ENCODE assay signal across 9 mouse cellular contexts in the genomic region with DNA sequence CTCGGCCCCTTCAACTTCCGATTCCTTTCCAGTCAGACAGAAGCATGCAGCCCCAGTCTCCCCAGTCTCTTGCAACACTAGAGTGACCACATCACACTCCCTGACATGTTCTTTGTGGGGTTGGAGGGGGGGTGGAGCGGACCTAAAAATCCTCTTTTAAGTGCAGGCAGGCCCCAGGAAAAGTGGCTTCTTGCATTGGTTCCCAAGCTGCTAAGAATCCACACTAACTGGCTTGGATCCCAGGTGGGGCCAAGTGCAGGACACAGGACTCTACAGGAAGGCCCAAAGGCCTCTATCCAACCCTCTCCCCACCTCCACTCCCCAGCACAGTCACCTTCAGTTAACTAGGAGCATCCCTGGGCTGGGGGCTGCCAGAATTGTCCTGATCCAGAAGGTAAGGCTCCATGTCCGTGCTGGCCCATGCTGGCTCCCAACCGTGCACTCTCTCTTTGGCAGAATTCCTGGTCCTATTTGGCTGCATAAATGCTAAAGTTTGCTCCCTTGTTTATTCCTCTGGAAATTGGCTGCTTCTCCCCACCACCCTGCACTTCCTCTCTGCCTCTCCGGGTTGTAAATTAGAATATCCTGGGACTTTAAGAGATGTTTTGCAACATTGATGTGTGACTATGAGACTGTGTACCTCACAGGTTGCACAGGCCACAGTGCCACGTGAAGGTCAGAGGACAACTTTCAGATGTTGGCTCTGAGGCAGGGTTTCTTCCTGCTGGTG. TPM values are rescaled to one million over a fixed set of nuclear protein-coding genes. Genes with fewer than 3 reads are reported as not detected.
A peak's percentile ranks its signal among the peaks of the same experiment; 100 is the strongest.
DNase-seq lines count a peak whose midpoint lies in the region; ATAC-seq lines count a peak whose summit lies in the region.
"Had no signal": no experiment of that assay in that cellular context is flagged by ENCODE, and none has a peak within 500 bp of the region (broad histone marks: within the 10 kb centered on the region; RNA-seq: fewer than 3 reads in every experiment).

No protein-coding gene starts in this region.

- H3K9me3 ChIP-seq in limb, embryonic 15.5 days: no peaks in the 10 kb centered on the region
- no peaks in the 10 kb centered on the region for H3K9me3 ChIP-seq in limb, embryonic 10.5 days (replicated peaks)
- no peaks in the 10 kb centered on the region for H3K9me3 ChIP-seq in lung, embryonic 16.5 days (ENCODE audit: control insufficient read depth, low read length)
- H3K9me3 ChIP-seq: heart, embryonic 13.5 days had no signal

- peak overlapping the region; percentile 55 for H3K27ac ChIP-seq in limb, embryonic 15.5 days
- no peak overlapping the region for H3K27ac ChIP-seq in limb, embryonic 10.5 days
- H3K27ac ChIP-seq in lung, embryonic 16.5 days (ENCODE audit: low read length): peak overlapping the region; percentile 66
- H3K27ac ChIP-seq: heart, embryonic 13.5 days had no signal

- peaks cover 18% of the 10 kb centered on the region for H3K36me3 ChIP-seq in limb, embryonic 15.5 days
- H3K36me3 ChIP-seq in limb, embryonic 10.5 days: peaks cover 20% of the 10 kb centered on the region
- H3K36me3 ChIP-seq in lung, embryonic 16.5 days (ENCODE audit: control insufficient read depth, insufficient read depth, low read length): peaks cover 2% of the 10 kb centered on the region

- WGBS in limb, embryonic 15.5 days: 57% methylated on average over 7 of the region's 7 CpGs
- WGBS in limb, embryonic 10.5 days: 89% methylated on average over 7 of the region's 7 CpGs
- 52% methylated on average over 7 of the region's 7 CpGs for WGBS in lung, embryonic 16.5 days

- DNase-seq in limb, embryonic 10.5 days (ENCODE audit: low spot score): no peak
- DNase-seq in cerebellum, postnatal 25 days: peak; percentile 49 to 53
- DNase-seq in heart, postnatal 4 days: peak; percentile 24
- no peak for DNase-seq in right cerebral cortex, postnatal 36 days (ENCODE audit: low spot score in 2 of 2)
- DNase-seq in layer of hippocampus, adult 9-10 months (ENCODE audit: low spot score): no peak

- H3K4me3 ChIP-seq in limb, embryonic 15.5 days: no peak overlapping the region
- no peak overlapping the region for H3K4me3 ChIP-seq in limb, embryonic 10.5 days
- H3K4me3 ChIP-seq in lung, embryonic 16.5 days (ENCODE audit: low read length): no peak overlapping the region
- H3K4me3 ChIP-seq: heart, embryonic 13.5 days had no signal

- no peak overlapping the region for H3K4me2 ChIP-seq in limb, embryonic 15.5 days
- H3K4me2 ChIP-seq in lung, embryonic 16.5 days (ENCODE audit: low read depth, low read length): no peak overlapping the region
- H3K4me2 ChIP-seq: heart, embryonic 13.5 days had no signal

- no peak for ATAC-seq in limb, embryonic 15.5 days (ENCODE audit: insufficient number of reproducible peaks, low FRiP score, low TSS enrichment, low read depth)
- ATAC-seq in lung, embryonic 16.5 days (ENCODE audit: low read depth): peak; percentile 71
- no peak for ATAC-seq in CD4-positive, CD25-positive, alpha-beta regulatory T cell, adult 4 months

- no peak overlapping the region for H3K9ac ChIP-seq in limb, embryonic 15.5 days
- no peak overlapping the region for H3K9ac ChIP-seq in lung, embryonic 16.5 days (ENCODE audit: low read length)
- H3K9ac ChIP-seq: heart, embryonic 13.5 days had no signal

- H3K27me3 ChIP-seq in limb, embryonic 15.5 days: no peaks in the 10 kb centered on the region
- no peaks in the 10 kb centered on the region for H3K27me3 ChIP-seq in limb, embryonic 10.5 days (ENCODE audit: low read depth, poor library complexity, severe bottlenecking)
- no peaks in the 10 kb centered on the region for H3K27me3 ChIP-seq in lung, embryonic 16.5 days (ENCODE audit: control insufficient read depth, insufficient read depth, low read depth, low read length)
- H3K27me3 ChIP-seq: heart, embryonic 13.5 days had no signal

- H3K4me1 ChIP-seq in limb, embryonic 15.5 days: 0 out of 2 replicates have a peak, but pooled peaks cover 7% of the 10 kb centered on the region
- no peaks in the 10 kb centered on the region for H3K4me1 ChIP-seq in limb, embryonic 10.5 days
- peaks cover 4% of the 10 kb centered on the region for H3K4me1 ChIP-seq in lung, embryonic 16.5 days (replicated peaks; ENCODE audit: control insufficient read depth, insufficient read depth, low read length)

RNA-seq across cellular contexts. Expression of a gene that starts 20.5 kb away (rescaled TPM):
- polyA plus RNA-seq in limb, embryonic 15.5 days (2015; fragmentation: Nextera tagmentation; extraction: Ambion mirVana): 48.5 and 49.4 TPM in 2 replicates
- 40.2 and 52.6 TPM in 2 replicates for polyA plus RNA-seq in limb, embryonic 10.5 days (2016; fragmentation: Nextera tagmentation; extraction: Ambion mirVana)
- 100 to 1,000 TPM; 174 to 180 TPM for total RNA-seq in heart, postnatal 4 days (2021)
- 30.0 and 31.8 TPM in 2 replicates for polyA plus RNA-seq in lung, embryonic 16.5 days (2015; fragmentation: Nextera tagmentation; extraction: Ambion mirVana)
- 10 to 100 TPM; 27.0 to 41.6 TPM for polyA plus RNA-seq in CD4-positive, CD25-positive, alpha-beta regulatory T cell, adult 4 months (2017; shearing (Covaris generic))

RNA-seq across cellular contexts. Expression of a gene that starts 30.3 kb away (rescaled TPM):
- polyA plus RNA-seq in limb, embryonic 15.5 days (2015; fragmentation: Nextera tagmentation; extraction: Ambion mirVana): 43.9 and 46.4 TPM in 2 replicates
- polyA plus RNA-seq in limb, embryonic 10.5 days (2016; fragmentation: Nextera tagmentation; extraction: Ambion mirVana): 38.8 and 45.7 TPM in 2 replicates
- 10 to 100 TPM; 26.8 to 32.0 TPM for total RNA-seq in heart, postnatal 4 days (2021)
- 32.4 and 36.5 TPM in 2 replicates for polyA plus RNA-seq in lung, embryonic 16.5 days (2015; fragmentation: Nextera tagmentation; extraction: Ambion mirVana)
- 10 to 100 TPM in 1 of 2 experiments, 1 to 10 TPM in 1; 8.0 to 13.6 TPM for polyA plus RNA-seq in CD4-positive, CD25-positive, alpha-beta regulatory T cell, adult 4 months (2017; shearing (Covaris generic))

RNA-seq across cellular contexts. Expression of a gene that starts 30.3 kb away (rescaled TPM):
- 2.2 and 3.3 TPM in 2 replicates for polyA plus RNA-seq in limb, embryonic 15.5 days (2015; fragmentation: Nextera tagmentation; extraction: Ambion mirVana)
- polyA plus RNA-seq in limb, embryonic 10.5 days (2016; fragmentation: Nextera tagmentation; extraction: Ambion mirVana): 1.4 and 2.0 TPM in 2 replicates
- 1 to 10 TPM; 7.1 to 7.8 TPM for total RNA-seq in heart, postnatal 4 days (2021)
- polyA plus RNA-seq in lung, embryonic 16.5 days (2015; fragmentation: Nextera tagmentation; extraction: Ambion mirVana): 3.1 and 3.6 TPM in 2 replicates
- 1 to 10 TPM; 6.2 to 7.0 TPM for polyA plus RNA-seq in CD4-positive, CD25-positive, alpha-beta regulatory T cell, adult 4 months (2017; shearing (Covaris generic))

Comparison
In these comparisons a context has a peak if more than half of its experiments do, and no peak if none do; other contexts are left out.
1. DNase-seq: peak in cerebellum, postnatal 25 days (2 of 2) and heart, postnatal 4 days (single experiment); none in limb, embryonic 10.5 days (single experiment), right cerebral cortex, postnatal 36 days (0 of 2) and layer of hippocampus, adult 9-10 months (single experiment).